Mouse (Mus musculus) heart, adult 2 months (tissue): Measurements from ENCODE around the gene Hoxc5.

Experiments
- EP300 ChIP-seq: fragments of 200-500 bp; IDR thresholded peaks from 2 replicates; pipeline ENCODE4 v1.6.1; 2011; ENCODE audit warnings: low read depth, low read length, control low read depth; ENCODE audit not compliant: insufficient read depth
- POLR2A ChIP-seq: fragments of 200-500 bp; IDR thresholded peaks from 2 replicates; pipeline ENCODE4 v1.6.1; 2011; ENCODE audit warnings: mild to moderate bottlenecking, low read depth, low read length, control low read depth; ENCODE audit not compliant: insufficient read depth

- TF ChIP-seq EP300 (no peak), POLR2A (no peak)
These were observed 70.3 kb downstream of the Hoxc5 start for GRCm38 (mm10) chr15:103037579-103037978.
